Mouse (Mus musculus): ENCODE data around the gene Zfp787. TPM values are rescaled to one million over a fixed set of nuclear protein-coding genes. Genes with fewer than 3 reads are reported as not detected.
A peak's percentile ranks its signal among the peaks of the same experiment; 100 is the strongest.
"Not testable (repeated sequence)": the region's sequence is repeated elsewhere in the genome, so short reads cannot be mapped to it uniquely, and the experiment has no call there.

Gene Zfp787
- polyA plus RNA-seq (2017; shearing (Covaris generic)), result 1 to 10 TPM; 6.7 to 6.9 TPM

DNA sequence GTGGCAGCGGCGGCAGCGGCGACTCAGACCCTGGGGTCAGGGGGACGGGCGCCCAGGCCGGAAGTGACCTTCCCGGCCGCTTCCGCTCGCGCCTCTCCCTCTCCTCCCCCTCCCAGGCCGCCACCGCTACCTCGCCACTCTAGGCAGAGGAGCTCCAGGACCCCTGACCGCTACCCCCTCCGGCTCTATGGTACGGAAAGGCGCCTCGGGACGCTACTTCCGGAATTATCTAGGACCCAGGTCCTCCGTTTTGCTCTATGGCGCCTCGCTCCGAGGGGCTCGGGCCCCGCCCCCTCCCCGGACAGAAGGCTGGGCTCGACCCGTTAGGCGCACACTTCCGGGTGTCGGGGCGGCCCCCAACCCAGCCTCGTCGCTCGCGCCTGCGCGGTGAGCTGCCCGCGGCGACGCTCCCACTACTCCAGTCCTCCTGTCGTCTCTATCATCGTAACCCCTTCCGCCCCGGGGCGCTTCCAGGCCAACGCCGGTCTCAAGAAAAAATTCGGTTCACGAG lies at the start of gene Zfp787:
TSS of gene Zfp787 (minus strand) at position 97 of the 511 bp plus-strand sequence.
- peak; percentile 87 for ATAC-seq

DNA sequence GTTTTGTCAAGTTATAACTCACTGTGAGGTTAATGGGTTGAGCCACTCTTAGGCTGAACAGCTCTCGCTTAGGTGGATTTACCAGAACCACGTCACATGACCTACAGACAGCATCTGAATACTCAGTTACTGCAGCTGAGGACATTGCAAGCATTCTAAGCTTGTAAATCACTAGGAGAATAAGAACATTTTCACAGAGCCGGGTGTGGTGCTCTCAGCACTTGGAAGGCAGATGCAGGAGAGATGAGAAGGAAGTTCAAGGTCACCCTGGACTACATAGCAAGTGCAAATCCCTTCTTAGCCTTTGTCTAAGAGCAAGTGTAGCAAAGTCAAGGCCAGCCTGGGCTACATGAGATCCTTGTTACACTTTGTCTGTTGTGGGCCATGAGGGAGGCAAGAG lies 48.4 kb upstream of the Zfp787 start:
- no peak for ATAC-seq

GRCm38 (mm10) chr7:6196790-6197189 lies 41.0 kb upstream of the Zfp787 start, which contains the start of gene Galp:
Gene Galp, plus strand, starts transcription at chr7:6197090.
- no peak for ATAC-seq

DNA sequence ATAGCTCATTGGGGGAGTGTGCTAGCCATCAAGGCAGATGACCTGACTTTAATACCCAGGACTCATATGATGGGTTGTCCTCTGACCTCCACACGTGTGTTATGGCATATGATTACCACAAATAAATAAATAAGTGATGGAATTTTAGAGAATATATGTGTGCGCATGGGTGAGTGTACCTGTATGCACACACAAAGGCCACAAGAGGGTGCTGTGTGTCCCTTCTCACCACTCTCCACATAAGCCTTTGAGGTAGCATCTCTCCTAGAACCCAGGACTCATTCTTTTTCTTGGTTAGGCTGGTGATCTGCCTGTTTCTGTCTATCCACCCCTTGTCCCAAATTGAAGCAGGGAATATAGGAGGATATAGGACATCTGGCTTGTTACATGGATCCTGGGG lies 40.0 kb upstream of the Zfp787 start:
- no peak for ATAC-seq

DNA sequence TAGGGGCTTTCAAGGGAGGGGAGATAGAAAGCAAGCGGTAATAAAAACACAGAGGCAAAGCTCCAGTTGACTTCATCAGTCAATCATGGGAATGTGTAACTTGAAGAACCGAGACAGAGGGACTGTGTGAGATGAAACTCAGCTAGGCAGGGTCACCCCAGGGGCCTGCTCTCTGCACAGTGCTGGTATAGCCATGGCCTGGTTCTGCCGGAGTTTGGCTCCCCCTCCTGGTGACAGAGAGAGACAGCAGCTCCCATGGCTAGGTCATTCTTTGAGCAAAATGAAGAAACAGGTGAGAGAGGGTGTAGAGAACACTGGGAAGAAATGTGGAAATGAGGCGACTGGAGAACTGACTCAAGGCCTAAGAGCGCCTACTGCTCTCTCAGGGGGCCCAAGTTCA lies 38.3 kb upstream of the Zfp787 start:
- peak; percentile 82 for ATAC-seq

DNA sequence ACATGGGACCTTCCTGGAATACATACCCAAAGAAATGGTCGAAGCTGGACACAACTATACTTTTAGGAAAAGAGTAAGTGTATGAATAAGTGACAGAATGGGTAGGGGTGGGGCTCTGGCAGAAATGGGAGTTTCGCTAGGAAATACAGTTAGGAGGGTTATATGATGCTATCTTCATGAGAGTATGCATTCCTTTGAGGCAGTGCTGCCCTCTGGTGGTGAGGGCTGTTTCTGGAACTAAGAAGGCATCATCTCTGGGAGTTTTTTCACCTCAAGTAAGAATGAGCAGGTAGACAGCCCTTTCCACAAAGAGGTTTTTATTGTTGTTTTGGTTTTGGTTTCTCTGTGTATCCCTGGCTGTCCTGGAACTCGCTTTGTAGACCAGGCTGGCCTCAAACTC lies 35.6 kb upstream of the Zfp787 start:
- peak; percentile 71 for ATAC-seq

GRCm38 (mm10) chr7:6189542-6189941 lies 33.7 kb upstream of the Zfp787 start:
- no peak for ATAC-seq

DNA sequence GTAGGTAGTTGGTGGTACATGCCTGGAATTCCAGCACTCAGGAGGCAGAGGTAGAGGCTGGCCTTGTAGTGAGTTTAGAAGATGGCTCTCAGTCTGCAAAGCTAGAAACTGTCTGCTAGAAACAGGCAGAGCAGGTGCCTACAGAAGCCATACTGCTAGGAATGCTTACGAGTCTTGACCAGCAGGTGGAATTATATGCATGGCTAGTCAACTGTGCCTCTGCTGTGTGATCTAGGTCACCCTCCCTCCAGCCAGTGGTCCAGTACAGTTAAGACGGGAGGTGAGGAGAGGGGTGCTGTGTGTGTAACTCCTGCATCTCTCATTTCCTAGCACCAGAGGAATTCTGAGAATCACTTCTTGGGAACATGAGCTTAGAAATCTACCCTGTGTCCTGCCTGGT lies 31.0 kb upstream of the Zfp787 start:
- no peak for ATAC-seq

GRCm38 (mm10) chr7:6186176-6186575 lies 30.4 kb upstream of the Zfp787 start:
- ATAC-seq, result no peak

GRCm38 (mm10) chr7:6185391-6185790 lies 29.6 kb upstream of the Zfp787 start:
- ATAC-seq, result no peak

DNA sequence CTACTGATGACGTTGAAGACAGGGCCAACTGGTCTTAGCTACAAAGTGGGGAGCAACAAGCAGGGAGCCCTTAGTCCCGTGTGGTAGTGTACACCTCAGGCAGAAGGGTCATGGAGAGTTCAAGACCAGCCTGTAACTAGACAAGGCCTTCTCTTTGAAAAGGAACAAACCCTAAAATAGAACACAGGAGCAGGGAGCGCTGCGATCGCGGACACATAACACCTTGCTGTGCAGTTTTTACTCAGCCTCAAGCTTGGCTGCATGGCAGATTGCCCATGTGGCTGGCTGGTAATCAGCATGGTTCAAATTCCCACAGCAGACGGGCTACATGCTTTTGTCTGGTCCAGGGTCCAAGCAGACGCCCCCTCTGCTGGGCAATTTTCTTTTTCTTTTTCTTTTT lies 28.7 kb upstream of the Zfp787 start:
- no peak for ATAC-seq

DNA sequence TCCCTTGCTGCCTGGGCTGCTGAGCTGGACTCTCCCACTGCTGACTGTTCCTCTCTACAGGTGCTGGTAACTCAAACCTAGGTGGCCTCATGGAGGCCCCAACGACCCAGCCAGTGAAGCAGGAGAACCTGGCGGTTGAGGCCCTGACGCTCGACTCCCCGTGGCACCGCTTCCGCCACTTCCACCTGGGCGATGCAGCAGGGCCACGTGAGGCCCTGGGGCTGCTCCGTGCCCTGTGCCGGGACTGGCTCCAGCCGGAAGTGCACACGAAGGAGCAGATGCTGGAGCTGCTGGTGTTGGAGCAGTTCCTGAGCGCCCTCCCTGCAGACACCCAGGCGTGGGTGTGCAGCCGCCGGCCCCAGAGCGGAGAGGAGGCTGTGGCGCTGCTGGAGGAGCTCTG lies 28.0 kb upstream of the Zfp787 start:
- ATAC-seq, result no peak

DNA sequence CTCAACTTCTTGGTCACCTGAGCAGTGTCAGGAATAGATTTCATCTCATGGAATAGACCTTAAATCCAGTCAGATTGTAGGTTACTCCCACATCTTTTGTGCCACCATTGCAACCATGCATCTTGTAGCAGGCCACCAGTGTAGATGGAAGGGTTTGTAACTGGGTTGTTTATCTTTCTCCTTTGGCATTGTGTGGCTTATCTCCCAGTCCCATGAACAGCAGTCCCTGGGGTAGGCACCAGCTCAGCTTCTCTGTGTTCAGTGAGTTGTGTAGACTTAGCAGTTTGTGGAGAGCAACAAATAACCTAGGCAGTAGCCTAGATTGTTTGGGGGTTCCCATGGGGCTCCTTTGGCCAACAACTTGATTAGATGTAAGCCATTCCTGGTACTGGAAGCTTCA lies 27.1 kb upstream of the Zfp787 start:
- ATAC-seq, result no peak

- ATAC-seq, result no peak
These were observed 23.2 kb upstream of the Zfp787 start for GRCm38 (mm10) chr7:6179013-6179412.

GRCm38 (mm10) chr7:6174365-6174987 lies 18.7 kb upstream of the Zfp787 start:
- ATAC-seq, result not testable (repeated sequence)

DNA sequence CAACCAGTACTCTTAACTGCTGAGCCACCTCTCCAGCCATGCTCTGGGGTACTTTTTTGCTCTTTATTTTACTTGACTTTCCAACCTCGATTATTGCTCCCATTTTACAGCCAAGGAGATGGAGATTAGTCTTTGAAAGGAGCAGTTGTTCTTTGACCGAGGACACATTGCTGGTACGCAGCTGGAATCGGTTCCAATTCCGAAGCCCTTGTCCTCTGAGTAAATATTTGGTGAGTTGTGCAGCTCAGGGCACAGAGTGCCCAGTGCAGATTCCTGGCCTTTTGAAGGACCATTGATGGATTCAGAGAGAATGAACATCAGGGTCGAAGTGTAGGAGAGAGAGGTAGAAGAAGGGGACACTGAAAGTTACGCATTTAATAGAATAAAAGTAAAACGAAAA lies 18.1 kb upstream of the Zfp787 start:
- no peak for ATAC-seq

DNA sequence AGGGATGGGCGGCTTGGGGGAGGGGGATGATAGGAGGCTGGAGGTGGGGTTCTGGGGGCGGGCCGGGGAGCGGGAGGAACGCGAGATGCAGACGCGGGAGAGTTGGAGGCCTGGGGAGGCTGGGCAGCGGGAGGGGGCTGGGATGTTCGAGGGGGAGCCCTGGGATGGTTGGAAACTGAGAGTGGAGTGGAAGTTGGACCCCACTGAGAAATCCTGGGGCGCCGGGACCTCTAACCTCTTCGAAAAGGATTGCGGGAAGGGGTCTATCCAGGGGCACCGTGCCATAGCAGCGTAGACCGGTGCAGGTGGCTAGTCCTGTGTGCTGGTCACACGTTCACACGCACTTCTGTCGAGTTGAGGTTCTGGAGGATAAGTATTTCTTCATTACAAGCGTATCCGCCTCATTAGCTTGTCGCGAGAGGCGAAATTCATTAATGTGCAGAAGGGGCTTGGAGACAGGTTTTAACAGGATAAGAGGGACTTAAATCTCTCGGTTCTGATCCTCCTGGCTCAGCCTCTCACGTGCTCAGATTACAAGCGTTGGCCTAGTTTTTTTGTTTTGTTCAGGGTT lies 17.0 kb upstream of the Zfp787 start:
- ATAC-seq, result no peak

GRCm38 (mm10) chr7:6172006-6172649 lies 16.3 kb upstream of the Zfp787 start, which contains the start of gene Zfp444:
Gene Zfp444, plus strand, starts transcription at chr7:6172226.
- ATAC-seq, result peak; percentile 85

DNA sequence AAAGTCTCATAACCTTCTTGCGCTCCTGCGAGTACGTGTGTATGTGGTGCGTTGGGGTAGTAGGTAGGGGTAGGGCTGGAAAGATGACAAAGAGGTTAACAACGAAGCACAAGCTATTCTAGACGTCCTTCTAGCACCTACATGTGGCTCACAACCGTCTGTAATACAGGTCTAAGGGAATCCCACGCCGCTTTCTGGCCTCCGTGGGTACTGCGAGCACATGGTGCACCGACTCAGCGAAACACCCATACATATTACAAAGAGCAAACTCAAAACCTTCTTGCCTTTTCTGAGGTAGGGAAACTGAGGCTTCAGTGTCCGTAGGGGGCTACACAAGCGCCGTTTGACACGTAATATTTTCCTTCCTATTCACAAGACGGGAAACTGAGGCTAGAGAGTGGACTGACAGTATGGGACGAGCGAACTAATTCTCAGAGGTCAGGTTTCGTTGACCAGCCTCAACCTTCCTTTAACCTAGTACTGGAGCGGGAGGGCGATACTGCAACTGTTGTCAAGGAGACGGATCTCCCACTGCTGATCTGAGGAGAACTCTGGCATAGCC lies 15.7 kb upstream of the Zfp787 start:
- ATAC-seq, result peak; percentile 69

DNA sequence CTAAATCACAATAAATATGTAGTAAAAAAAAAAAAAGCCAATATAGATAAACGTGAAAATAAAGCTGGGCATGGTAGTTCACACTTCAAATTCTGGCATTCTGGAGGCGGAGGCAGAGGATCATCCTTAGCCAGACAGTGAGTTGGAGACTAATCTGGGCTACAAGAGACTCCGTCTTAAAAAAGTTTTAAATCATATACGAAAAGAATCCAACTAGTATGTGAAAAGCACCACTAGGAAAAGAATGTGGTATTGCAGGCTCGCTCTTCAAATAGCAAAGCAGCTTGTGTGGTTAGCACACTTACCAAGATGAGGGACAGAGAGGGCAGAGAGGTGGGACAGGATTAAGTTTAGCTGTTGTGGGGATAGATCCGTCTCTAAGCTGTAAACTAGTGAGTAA lies 15.1 kb upstream of the Zfp787 start:
- no peak for ATAC-seq

- no peak for ATAC-seq
These were observed 14.6 kb upstream of the Zfp787 start for GRCm38 (mm10) chr7:6170391-6170790.

DNA sequence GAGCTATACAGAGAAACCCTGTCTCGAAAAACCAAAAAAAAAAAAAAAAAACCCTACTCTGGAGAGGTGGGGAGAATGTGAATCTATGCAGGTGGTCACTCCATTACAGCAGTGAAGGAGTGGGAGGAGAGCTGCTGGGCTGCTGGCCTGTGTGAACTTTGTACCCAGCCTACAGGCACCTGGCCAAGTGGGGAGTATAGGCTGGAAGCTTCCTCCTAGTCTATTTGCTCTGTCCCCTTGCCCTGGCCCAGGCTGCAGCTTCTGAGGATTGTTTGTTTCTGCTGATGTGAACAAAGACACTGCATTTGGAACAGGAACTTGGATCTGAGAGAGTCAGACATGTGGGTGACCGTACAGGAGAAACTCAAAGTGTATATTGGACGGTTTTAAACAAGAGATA lies 13.6 kb upstream of the Zfp787 start:
- no peak for ATAC-seq

GRCm38 (mm10) chr7:6164671-6165070 lies 8.9 kb upstream of the Zfp787 start:
- no peak for ATAC-seq

- ATAC-seq, result no peak
These were observed 6.4 kb upstream of the Zfp787 start for GRCm38 (mm10) chr7:6162172-6162571.

Data from CD4-positive, CD25-positive, alpha-beta regulatory T cell, adult 4 months (primary cell).